ENCODE assay signal across 7 mouse cellular contexts in genomic region chr13:66807661-66808060, GRCm38 (mm10).
DNase-seq lines count a peak whose midpoint lies in the region; ATAC-seq and TF ChIP-seq lines count a peak whose summit lies in the region.
"Not testable (repeated sequence)": the region's sequence is repeated elsewhere in the genome, so short reads cannot be mapped to it uniquely, and the experiment has no call there.

No protein-coding gene starts in this region.

- H3K27me3 ChIP-seq in heart, embryonic 12.5 days (replicated peaks); hindbrain, embryonic 13.5 days; kidney, embryonic 15.5 days; liver, embryonic 15.5 days; small intestine, adult 2 months (ENCODE audit: control insufficient read depth, insufficient read depth, low read length): not testable (repeated sequence)

- peak overlapping the region; percentile 29 for H3K4me3 ChIP-seq in heart, embryonic 12.5 days
- peak overlapping the region; percentile 9; the same call in 1 of the 2 replicates for H3K4me3 ChIP-seq in hindbrain, embryonic 13.5 days
- H3K4me3 ChIP-seq in kidney, embryonic 15.5 days (replicated peaks), result peak overlapping the region; percentile 19
- not testable (repeated sequence) for H3K4me3 ChIP-seq in liver, embryonic 15.5 days (replicated peaks)
- H3K4me3 ChIP-seq in small intestine, adult 2 months (ENCODE audit: low read depth, low read length), result peak overlapping the region; percentile 31; the same call in 1 of the 2 replicates

- 7% methylated on average over 29 of the region's 30 CpGs for WGBS in heart, embryonic 12.5 days
- 8% methylated on average over 28 of the region's 30 CpGs for whole genome bisulfite sequencing in hindbrain, embryonic 13.5 days
- 6% methylated on average over 30 of the region's 30 CpGs for WGBS in kidney, embryonic 15.5 days
- 7% methylated on average over 29 of the region's 30 CpGs for WGBS in liver, embryonic 15.5 days (ENCODE audit: insufficient replicate concordance)
- WGBS in small intestine, adult 2 months, result 14% methylated on average over 30 of the region's 30 CpGs

- peak; percentile 88 for DNase-seq in ES-CJ7 (ENCODE audit: low read depth, low spot score)
- DNase-seq in adrenal gland, postnatal 25 days, result peak; percentile 2

- H3K27ac ChIP-seq in heart, embryonic 12.5 days (ENCODE audit: poor library complexity, severe bottlenecking); hindbrain, embryonic 13.5 days; kidney, embryonic 15.5 days; liver, embryonic 15.5 days (replicated peaks); small intestine, adult 2 months (ENCODE audit: insufficient read depth, low read depth, low read length): not testable (repeated sequence)

- ATAC-seq in heart, embryonic 12.5 days (ENCODE audit: insufficient number of reproducible peaks, low FRiP score); hindbrain, embryonic 13.5 days (ENCODE audit: low FRiP score); kidney, embryonic 15.5 days (replicated peaks; ENCODE audit: low FRiP score); liver, embryonic 15.5 days (ENCODE audit: insufficient read depth): not testable (repeated sequence)

- H3K4me1 ChIP-seq in heart, embryonic 12.5 days (replicated peaks); hindbrain, embryonic 13.5 days (replicated peaks); kidney, embryonic 15.5 days; liver, embryonic 15.5 days (replicated peaks); small intestine, adult 2 months (ENCODE audit: control insufficient read depth, insufficient read depth, insufficient read length, low read length): not testable (repeated sequence)

- not testable (repeated sequence) for H3K9ac ChIP-seq in heart, embryonic 12.5 days; hindbrain, embryonic 13.5 days; kidney, embryonic 15.5 days; liver, embryonic 15.5 days

- H3K9me3 ChIP-seq in heart, embryonic 12.5 days (replicated peaks); hindbrain, embryonic 13.5 days; kidney, embryonic 15.5 days (replicated peaks); liver, embryonic 15.5 days (replicated peaks): not testable (repeated sequence)

- peak overlapping the region; percentile 58 for H3K4me2 ChIP-seq in heart, embryonic 12.5 days
- H3K4me2 ChIP-seq in hindbrain, embryonic 13.5 days, result peak overlapping the region; percentile 27
- peak overlapping the region; percentile 45 for H3K4me2 ChIP-seq in kidney, embryonic 15.5 days
- peak overlapping the region; percentile 25; the same call in 1 of the 2 replicates for H3K4me2 ChIP-seq in liver, embryonic 15.5 days

- not testable (repeated sequence) for H3K36me3 ChIP-seq in heart, embryonic 12.5 days; hindbrain, embryonic 13.5 days; kidney, embryonic 15.5 days; liver, embryonic 15.5 days (replicated peaks); small intestine, adult 2 months (ENCODE audit: control insufficient read depth, insufficient read depth, low read length)

- TF ChIP-seq CTCF in small intestine, adult 2 months (IDR thresholded peaks at IDR 0.05; ENCODE audit: extremely low read depth, insufficient read length, insufficient replicate concordance, low read depth, low read length), result not testable (repeated sequence)

- TF ChIP-seq POLR2A in small intestine, adult 2 months (IDR thresholded peaks at IDR 0.05; ENCODE audit: low read depth, low read length), result not testable (repeated sequence)
